Mouse (Mus musculus) right cerebral cortex, postnatal 10 days (tissue): ENCODE measurements around the gene Tspan31.
"Not testable (repeated sequence)": the region's sequence is repeated elsewhere in the genome, so short reads cannot be mapped to it uniquely, and the experiment has no call there.

Experiments
- DNase-seq, 2 experiments: peaks; one replicate each; pipeline ENCODE4 v3.0.0; 2021; ENCODE audit warnings: low spot score in 2 of 2

The Tspan31 gene

DNA sequence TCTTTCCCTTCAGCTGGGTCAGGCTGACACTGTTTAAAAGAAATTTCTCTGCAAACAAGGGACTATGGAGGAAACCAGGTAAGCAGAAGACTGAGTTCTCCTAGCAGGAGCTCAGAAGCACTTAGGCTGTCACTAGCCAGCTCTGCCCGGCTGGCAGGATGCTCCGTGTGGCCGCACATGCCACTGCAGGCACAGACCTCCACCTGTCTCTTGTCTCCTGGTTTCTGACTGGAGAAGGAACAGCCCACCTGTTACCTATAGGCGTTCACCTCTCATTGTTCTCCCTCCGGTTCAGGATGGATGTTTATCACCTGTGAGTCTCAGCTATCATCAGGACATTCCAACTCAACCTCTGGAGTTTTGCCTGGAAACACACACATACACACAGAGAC is 13.8 kb upstream of the Tspan31 start:
- no peak for DNase-seq

DNA sequence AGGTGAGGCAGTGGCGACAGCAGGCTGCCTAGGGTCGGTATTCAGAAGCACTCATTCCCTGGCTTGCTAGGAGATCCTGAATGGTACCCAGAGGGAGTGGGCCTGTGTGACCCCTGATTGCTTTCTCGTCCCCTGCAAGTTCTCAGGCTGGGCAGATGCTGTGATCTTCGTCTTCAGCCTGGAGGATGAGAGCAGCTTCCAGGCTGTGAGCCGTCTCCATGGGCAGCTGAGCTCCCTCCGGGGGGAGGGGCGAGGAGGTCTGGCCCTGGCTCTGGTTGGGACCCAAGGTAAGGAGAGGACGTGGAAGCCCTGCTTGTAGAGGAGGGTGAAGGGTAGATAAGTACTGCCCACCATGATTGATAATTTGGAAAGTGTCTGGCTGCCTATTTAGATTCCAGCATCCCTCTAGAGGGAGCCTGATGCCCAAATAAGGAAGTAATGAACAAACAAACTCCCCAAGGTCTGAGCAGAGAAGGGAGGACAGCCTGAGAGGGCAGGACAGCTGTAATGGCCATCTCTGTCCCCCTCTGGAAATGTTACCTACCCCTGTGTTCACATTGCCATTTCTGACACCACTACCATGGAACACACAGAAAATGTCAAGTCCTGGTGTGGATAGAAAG is 13.3 kb upstream of the Tspan31 start:
- DNase-seq = peak in 1 of 2 experiments; percentile 38

DNA sequence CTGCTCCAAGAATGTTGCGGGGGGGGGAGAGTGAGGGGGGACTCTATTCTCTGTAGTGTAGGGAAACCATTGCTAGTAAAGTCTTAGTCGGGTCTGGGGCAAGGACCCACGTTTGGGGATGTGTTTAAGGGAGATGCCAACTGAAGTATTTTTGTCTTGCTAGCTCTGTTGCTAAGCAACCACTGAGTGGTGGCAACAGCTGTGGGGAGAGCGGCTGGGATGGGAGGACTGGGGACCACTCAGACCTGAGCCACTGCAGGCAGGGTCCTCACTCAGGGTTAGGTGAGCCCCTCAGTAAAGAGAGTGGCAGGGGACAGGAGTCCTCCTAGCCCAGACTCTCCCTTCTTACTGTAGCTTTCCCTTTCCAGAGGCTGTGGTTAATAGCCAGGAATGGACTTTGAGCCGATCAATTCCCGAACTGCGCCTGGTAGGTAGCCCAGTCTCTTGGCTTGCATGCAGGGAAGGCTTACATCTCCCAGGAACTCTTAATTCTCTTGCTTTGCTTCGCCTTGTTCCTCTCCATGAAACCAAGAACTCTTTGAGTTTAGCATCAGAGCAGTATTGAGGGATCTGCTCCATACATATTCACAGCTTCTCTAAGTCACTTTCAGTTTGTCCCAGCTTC is 12.0 kb upstream of the Tspan31 start:
- DNase-seq = peak; percentile 64 to 74

DNA sequence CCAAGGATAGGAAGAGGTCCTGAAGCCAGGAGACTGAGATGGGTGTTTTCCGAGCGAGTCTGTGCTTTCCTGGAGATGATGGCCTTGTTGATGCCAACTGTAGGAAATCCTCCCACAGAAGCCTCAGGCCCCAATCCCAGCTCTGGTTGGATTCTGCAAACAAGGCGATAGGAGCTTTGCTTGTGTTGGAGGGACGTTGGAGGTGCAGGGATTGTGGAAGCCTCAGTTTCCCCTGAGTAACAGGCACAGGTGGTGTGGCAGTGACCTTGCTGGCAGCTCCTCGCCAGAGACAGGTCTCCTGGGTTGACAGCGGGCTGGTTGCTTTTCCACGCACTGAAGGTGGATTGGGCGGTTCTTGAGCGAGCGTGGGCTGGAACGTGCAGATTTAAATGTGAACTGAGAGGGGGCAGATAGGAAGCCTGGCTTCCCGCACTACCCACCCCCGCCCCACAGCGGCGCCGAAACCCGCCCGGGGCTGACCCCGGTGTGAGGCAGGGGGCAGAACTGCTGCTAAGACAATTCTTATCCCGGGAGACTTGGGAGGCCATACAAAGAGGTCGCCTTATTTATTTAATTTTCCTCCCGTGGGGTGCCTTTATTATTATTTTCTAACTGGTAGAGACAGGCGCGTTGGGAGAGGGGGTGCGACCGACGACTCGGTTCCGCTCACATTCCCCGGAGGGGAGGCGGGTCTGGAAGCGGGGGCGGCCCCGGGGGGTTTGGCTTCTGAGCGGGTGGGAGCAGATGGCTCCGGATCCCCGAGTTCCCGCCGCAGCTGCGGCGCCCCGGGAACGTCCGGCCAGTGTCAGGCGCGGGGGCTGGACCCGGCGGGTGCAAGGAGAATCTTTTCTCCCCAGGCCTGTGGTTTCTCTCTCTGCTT is 11.1 kb upstream of the Tspan31 start:
- peak; percentile 78 for DNase-seq

DNA sequence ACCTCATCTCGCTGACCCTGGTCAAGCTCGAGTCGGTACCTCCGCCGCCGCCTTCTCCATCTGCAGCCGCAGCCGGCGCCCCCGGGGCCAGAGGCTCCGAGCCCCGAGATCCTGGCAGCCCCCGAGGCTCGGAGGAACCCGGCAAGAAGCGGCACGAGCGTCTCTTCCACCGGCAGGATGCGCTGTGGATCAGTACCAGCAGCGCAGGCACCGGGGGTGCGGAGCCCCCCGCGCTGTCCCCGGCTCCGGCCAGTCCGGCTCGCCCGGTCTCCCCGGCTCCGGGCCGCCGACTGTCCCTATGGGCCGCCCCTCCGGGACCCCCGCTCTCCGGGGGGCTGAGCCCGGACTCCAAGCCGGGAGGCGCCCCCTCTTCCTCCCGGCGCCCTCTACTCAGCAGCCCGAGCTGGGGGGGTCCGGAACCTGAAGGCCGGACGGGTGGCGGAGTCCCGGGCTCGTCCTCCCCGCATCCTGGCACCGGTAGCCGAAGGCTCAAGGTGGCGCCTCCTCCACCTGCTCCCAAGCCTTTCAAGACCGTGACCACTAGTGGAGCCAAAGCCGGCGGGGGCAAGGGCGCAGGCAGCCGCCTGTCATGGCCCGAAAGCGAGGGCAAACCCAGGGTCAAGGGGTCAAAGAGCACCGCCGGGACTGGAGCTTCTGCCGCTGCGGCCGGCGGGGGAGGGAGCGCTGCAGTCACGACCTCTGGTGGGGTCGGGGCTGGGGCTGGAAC is 9.8 kb upstream of the Tspan31 start:
- peak; percentile 73 to 77 for DNase-seq

DNA sequence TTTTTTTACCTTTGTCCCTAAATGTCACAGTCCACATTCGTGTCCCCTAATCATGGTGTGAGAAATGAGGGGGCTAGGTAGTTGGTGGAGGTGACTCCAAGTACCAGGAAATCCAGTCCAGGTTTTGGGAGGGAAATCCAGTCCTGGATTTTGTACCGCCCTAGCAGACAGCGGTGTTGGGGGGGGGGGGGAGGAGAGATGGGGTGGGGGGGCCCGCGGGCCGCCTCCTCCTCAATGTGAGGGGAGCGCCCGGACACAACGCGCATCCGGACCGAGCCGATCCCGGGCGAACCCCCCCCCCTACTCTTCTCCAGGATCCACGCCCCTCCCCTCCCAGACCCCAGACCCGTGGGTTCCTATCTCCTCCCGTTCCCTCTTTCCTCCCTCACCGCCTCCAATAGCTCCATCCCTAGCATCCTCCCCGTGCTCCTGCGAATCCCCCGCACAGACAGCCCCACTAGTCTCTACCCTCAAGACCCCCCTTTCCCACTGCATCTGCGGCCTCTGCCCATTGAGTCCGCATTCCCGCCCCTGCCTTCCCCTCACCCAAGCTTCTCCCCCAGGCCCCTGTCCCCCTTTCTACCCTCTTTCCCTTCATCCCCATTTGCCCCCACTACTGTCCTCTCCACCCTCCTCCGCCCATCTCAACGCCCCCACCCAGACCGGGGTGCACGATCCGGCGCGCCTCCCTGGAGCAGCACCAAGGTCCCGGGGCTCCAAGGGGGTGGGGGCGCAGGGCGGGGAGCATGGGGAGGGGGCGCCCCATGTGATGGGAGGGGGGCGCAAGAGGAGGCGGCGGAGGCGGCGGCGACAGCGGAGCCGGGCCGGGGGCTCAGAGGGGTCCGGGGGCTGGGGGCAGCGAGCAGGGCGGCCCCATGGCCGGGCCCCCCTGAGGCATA is 8.9 kb upstream of the Tspan31 start:
- peak; percentile 84 to 85 for DNase-seq

DNA sequence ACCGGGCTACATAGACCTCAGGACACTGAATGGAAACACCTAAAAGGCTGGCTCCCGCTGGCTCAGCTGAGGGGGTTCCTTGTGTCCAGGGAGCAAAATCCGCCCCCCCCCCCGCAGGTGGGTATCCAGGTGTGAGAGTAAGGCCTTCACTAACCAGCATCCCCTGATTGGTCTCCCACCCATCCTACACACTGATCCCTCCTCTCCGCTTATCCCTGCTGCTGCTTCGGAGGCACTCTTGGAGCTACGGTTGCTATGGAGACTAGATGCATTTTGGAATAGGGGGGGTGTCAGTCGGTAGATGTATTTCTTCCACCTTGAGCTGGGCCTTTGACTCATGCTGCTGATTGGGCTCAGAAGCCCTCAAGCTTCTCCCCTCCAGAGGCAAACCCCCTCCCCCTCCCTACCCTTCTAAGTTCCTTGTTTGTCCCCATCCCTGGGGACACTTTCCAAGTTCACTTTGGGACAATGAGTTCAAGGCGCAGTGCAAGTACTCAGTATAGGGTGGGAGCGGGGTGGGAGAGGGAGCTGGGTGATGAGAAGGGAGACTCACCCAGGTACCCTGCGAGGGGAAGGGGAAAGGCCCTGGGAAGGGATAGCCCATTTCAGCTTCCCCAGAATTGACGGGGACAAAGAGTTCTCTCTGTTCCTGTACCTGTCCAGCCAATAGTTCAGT is 8.1 kb upstream of the Tspan31 start:
- DNase-seq = peak; percentile 80 to 89

DNA sequence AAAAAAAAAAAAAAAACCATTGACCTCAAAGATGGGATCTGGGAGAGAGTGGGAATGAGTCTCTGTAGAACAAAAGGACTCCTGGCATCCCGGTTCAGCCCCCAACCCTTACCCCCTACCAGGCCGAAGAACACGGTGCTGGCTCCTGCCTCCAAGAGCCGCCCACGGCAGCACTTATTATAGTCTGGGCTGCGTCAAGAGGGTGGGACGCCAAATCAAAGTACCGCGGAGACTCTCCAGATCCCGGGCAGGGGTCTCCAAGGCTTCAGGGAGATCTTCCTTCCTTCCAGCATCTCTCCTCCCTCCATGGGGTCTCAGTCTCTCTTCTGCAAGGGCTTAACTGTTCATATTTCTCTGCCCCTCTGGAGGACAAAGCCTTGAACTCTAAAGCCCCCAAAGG is 7.5 kb upstream of the Tspan31 start:
- peak; percentile 71 to 77 for DNase-seq

DNA sequence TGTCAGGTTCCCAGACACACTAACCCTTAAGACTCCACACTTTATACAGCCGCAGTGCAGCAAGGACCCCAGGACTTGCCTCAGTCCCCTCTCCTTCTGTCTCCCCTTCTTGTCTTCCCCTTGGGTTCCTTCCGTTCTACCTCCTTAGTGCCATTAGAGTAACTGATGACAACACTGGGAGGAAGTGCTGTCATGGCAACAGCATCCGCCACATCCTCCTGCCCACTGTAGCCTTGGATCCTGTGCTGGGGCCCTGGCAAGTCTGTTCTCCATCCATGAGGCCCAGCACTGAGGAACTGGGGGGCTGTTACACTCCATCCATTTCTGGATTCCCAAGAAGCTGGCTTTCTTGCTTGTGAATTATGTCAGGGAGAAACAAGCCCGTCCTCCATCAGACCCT is 6.0 kb upstream of the Tspan31 start:
- DNase-seq = peak; percentile 51 to 73

DNA sequence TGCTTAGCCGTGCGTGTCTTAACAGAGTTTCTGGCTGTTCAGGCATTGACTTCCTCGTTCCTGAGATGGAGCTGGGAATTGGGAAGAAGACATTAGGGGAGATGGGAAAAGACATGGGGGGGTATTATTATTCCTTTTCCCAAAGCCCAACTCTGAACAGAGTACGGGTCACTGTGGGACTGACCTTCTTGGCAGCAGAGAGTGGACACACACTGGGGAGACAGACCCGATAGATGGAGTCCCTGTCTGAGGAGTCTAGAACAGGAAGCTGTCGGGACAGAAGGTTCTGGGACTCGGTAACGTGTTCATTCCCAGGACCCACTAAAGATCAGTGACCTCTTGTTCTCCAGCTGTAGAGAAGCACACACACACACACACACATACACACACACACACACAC is 5.6 kb upstream of the Tspan31 start:
- no peak for DNase-seq

DNA sequence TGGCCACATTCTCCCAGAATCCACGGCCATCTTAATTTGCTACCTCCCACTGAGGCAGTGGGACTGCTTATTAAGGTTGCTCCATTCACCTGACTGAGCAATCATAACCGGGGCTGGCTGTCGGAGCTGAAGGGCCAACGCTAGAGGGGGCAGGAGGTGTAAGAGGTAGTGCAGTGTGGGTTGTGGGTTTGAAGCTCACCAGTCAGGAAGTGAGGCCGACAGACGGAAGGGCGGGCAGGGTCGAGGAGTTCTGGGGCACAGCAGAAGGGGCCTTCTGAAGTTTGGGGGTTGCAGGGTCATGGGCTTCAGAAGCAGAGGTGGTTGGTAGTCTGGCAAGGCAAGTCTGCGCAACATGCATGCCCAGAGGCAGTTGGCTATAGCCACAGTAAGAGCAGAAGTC is 5.0 kb upstream of the Tspan31 start, which contains the start of gene Agap2:
Gene Agap2 (plus strand): TSS at position 205 of the 400 bp plus-strand sequence.
- DNase-seq = peak in 1 of 2 experiments; percentile 28

DNA sequence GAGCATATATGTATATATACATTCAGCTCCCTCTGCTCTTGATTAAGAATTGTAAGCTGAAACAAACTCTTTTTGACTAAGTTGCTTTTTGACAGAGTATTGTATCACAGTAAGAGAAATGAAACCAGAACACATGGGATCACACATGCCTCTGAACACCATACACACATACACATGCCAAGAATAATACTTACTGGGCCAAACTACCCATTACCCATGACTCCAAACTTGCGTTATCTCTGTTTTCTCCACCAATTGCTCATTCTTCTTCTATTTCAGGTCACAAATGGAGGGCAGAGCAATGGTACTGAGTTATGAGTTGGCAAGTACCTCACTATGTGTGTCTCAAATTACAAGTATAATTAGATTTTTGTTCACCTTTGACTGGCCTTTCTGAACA is 3.9 kb upstream of the Tspan31 start:
- DNase-seq = no peak

DNA sequence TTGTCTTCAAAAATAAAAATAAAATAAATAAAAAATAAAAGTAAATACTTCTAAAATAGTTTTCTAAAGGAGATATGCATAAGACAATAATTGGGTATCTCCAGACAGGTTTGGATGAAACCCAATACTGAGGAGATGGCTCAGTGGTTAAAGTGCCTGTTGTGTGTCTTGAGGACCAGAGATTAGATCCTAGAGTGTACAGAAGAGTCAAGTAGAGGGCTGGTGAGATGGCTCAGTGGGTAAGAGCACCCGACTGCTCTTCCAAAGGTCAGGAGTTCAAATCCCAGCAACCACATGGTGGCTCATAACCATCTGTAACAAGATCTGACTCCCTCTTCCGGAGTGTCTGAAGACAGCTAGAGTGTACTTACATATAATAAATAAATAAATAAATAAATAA is 2.9 kb upstream of the Tspan31 start:
- not testable (repeated sequence) for DNase-seq

DNA sequence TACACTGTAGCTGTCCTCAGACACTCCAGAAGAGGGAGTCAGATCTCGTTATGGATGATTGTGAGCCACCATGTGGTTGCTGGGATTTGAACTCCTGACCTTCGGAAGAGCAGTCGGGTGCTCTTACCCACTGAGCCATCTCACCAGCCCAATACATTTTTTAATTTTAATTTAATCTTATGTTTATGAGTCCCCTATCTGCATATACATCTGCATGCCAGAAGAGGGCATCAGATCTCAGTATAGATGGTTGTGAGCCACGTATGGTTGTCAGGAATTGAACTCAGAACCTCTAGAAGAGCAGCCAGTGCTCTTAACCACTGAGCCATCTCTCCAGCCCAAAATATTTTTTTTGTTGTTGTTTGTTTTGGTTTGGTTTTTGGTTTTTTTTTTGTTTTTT is 2.2 kb upstream of the Tspan31 start:
- DNase-seq = not testable (repeated sequence)

DNA sequence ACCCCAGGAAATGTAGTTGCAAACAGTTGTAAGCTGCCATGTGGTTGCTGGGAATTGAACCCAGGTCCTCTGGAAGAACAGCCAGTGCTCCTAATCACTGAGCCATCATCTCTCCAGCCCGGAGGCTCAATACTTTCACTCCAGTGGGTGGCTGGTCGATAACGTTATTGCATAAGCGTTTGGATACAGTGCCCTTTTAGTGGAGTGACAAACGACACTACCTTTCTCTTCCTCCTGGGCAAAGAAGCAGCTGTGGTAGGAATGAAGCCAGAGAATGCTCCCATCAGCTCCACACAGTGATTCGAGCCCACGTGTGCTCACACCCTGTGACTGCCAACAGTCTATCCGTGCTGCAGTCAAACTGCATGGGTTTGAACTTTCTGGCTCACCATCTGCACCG is 1.1 kb upstream of the Tspan31 start:
- DNase-seq = no peak

DNA sequence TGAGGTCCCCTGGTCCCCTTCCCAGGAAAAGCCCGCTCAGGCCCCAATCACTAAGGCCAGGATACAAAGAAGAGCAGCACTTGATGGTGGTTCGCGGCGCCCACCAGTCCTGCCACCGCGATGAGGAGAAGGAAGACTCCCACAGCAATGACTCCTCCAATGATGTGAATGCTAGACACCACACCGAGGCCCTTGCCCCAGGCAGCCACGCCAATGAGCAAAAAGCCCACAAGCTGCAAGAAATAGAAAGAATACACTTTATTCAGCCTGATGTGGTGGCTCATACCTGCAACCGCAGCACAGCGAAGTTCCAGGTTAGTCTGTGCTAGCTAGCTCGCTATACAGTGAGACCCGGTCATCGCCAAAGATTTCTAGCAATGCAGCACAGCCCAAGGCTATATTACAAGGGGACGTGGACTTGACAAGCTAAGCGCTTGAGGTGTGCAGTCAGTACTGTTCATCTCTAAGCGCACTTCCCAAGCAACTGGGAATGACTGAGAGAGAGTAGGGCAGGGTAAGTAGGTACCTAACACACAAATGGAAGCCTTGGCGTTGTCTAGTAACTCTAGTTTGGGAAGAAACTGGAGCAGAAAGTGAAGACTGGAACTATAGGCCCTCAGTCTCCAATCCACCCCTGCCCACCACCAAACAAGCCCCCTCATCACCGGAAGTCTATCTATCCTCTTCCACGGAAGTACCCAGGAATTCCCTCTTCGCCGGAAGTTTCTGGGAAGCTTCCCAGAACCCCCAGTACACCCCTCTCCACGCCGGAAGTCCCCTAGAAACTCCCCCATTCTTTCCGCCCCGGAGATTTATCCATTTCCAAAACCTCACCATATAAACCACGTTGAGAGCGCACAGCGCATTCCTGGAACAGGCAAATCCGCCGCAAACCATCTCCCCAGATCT is 529 bp downstream of the Tspan31 start:
- peak; percentile 40 to 76 for DNase-seq

DNA sequence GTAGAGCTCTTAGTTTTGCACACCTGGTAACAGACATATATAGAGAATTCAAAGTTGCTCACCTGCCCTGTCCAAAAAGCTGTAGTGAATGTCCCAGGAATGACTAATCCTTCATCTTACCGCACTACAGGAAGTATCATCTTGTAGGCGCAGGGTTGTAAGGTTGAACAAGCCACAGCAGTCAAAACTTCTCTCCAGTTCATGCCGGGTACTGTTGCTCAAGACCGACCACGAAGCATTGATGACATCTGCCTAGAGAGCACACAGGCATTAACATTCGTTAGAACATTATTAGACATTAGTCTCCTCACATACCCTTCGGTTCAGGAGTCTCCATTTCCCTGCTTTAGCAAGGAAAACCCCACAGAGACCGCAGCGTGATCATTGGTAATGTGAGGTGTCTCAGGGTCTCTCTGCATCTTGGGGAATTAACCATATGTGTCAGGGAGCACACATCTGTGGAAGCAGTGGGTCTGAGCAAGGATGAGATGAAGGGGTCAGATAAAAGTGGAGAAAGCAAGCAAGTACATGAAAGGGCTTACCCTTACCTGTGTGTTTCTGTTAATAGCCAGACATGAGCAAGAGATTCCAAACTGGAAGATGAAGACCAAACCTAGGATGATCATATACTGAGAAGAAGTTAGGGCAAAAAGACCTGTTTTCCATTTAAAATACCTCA is 1.6 kb downstream of the Tspan31 start:
- no peak for DNase-seq

DNA sequence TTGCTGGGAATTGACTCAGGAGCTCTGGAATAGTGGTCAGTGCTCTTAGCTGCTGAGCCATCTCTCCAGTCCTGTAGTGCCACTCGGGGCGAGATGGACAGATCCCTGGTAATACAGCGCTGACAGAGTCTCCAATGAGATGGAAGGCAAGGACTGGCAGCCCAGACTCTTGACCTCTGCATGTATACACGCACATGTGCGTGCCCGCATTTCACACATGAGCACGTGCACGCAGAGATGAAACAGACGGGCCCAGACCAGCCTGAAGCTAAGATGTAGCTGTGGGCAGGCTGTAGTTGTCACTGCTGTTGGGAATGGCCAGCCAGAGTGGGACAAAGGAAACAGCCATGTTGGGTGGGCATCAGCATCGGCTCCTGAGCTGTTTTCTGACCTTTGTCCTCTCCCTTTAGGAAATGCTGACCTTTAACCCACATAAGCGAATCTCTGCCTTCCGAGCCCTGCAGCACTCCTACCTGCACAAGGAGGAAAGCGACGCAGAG is 3.5 kb downstream of the Tspan31 start:
- DNase-seq = peak in 1 of 2 experiments; percentile 42
